Mouse (Mus musculus) layer of hippocampus, adult 6 months (tissue): ENCODE results near the gene Hfe2. TPM values are rescaled to one million over a fixed set of nuclear protein-coding genes. Genes with fewer than 3 reads are reported as not detected.

Source experiments
- long read RNA-seq, 2 experiments: library from polyadenylated mRNA; unstranded; transcript quantifications; one replicate each; pipeline ENCODE4 v2.0.0; 2019 to 2020
- polyA plus RNA-seq: library from polyadenylated mRNA; unstranded; fragments of <200 nt; fragmentation: Nextera tagmentation; gene quantifications from 2 replicates; pipeline ENCODE4 v1.2.3, GENCODE M21; 2021

Gene Hfe2
- polyA plus RNA-seq = 0.19 and 0.55 TPM in 2 replicates
- long read RNA-seq, experiment 1 = 0 reads
- long read RNA-seq, experiment 2, partial matches to known transcripts = 4 of 4 reads
- long read RNA-seq, experiment 2, other reads (novel, unspliced or antisense) = 0 of 4 reads

DNA sequence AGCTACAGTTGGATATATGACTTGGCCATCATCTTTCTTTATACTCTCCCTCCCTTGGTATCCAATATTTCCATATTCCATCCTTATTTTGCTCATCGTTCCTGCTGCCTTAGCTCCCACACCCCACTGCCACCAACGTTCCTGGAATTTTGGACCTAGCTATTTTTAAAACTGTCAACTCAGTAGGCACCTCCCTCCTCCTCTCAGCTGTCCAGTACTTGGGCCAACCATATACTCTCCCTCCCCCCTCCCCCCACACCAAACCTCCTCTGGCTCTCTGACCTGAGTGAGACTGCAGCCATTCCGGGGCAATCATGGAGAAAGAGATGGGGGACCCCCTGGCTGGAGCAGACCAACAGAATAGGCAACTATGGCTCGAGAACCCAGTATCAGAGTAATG is at the start of gene Hfe2:
Gene Hfe2, plus strand, starts transcription at position 259 of the 400 bp plus-strand sequence.

DNA sequence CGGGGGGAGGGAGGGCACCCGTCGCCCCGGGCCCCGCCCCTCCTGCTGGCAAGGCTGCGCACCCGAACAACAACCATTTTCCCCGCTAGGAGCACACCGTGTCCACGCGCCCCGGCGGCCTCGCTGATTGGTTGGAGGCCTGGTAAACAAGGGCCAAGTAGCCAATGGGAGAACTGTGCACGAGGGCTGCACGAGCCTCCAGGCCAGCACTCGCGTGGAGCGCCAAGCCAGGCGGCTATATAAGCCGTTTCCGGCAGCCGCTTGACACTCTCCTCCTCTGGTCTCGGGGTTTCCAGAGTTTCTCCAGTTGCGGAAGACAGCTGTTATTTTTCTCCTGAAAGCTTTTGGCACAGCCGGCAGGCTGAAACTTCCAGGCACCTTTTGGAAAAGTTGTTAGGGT is 32.7 kb downstream of the Hfe2 start, which contains the start of gene Txnip:
Gene Txnip, plus strand, starts transcription at position 264 of the 400 bp plus-strand sequence.

DNA sequence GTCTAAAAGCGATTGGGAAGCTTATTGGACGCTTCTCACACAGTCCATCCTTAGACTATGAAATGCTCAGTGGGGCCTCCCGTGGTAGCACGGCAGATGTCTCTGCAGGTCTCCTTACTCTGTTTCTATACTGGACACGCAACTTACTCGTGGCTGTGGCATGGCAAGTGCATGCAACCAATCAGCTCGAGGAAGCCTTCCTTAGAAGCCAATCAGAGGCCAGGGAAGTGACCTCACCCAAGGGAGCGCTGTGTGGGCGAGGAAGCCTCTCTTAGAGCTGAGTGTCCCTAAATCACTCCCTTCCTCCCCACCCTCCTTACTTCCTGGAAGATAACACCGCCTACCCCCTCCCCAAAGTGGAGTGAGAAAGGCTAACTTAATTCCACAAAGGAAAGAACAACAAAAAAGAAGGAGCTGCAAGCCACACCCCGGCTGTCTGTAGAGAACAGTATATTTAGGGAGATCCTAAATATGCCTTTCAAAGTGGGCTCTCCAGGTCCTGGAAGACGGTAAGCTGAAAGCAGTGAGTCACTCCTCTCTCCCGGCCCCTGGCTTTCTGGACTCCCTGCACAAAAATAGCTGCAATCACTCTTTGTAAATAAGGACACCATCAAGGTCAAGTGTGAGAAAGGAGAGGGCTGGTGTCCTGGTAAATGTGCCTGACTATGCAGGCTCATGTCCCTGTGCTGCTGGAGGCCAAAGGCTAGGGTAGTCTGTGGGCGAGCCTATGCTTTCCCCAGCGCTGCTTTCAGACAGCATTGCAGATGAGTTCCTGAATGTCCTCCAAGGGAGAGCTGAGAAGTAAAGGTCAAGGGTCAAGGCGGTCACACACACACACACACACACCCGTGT is 51.9 kb downstream of the Hfe2 start, which contains the start of gene Gm16253:
Gene Gm16253, plus strand, starts transcription at position 295 of the 852 bp plus-strand sequence.

Other genes starting within 250 kb of the Hfe2 start
- 2.1 and 3.1 TPM in 2 replicates for gene Fcgr1, start 231.2 kb upstream of the Hfe2 start, polyA plus RNA-seq
- gene BC107364, start 72.9 kb upstream of the Hfe2 start, polyA plus RNA-seq = 0.14 TPM in 1 of 2 replicates, not detected in the other
- gene Txnip, start 32.8 kb downstream of the Hfe2 start, polyA plus RNA-seq = 5.2 and 6.2 TPM in 2 replicates
- 0.30 and 0.41 TPM in 2 replicates for gene Gm16253, start 51.8 kb downstream of the Hfe2 start, polyA plus RNA-seq
- 17.9 and 18.7 TPM in 2 replicates for gene Polr3gl, start 69.0 kb downstream of the Hfe2 start, polyA plus RNA-seq
- 30.7 and 38.3 TPM in 2 replicates for gene Ankrd34a, start 71.5 kb downstream of the Hfe2 start, polyA plus RNA-seq
- 1.2 and 1.4 TPM in 2 replicates for gene Lix1l, start 76.0 kb downstream of the Hfe2 start, polyA plus RNA-seq
- gene Rbm8a, start 104.8 kb downstream of the Hfe2 start, polyA plus RNA-seq = 22.5 and 30.1 TPM in 2 replicates
- 106 and 113 TPM in 2 replicates for gene Pex11b, start 110.2 kb downstream of the Hfe2 start, polyA plus RNA-seq
- not detected in 2 replicates for gene Gm42957, start 110.3 kb downstream of the Hfe2 start, polyA plus RNA-seq
- gene Itga10, start 120.4 kb downstream of the Hfe2 start, polyA plus RNA-seq = 0.06 and 0.10 TPM in 2 replicates
- 3.0 and 3.7 TPM in 2 replicates for gene Ankrd35, start 145.0 kb downstream of the Hfe2 start, polyA plus RNA-seq
- 11.7 and 11.8 TPM in 2 replicates for gene Pias3, start 171.2 kb downstream of the Hfe2 start, polyA plus RNA-seq
- gene Nudt17, start 183.4 kb downstream of the Hfe2 start, polyA plus RNA-seq = 11.9 and 12.1 TPM in 2 replicates
- 18.7 and 19.0 TPM in 2 replicates for gene Polr3c, start 202.5 kb downstream of the Hfe2 start, polyA plus RNA-seq
- 32.6 and 38.0 TPM in 2 replicates for gene Rnf115, start 202.5 kb downstream of the Hfe2 start, polyA plus RNA-seq